Mouse (Mus musculus): ENCODE data around the gene Mlh3. TPM values are rescaled to one million over a fixed set of nuclear protein-coding genes. Genes with fewer than 3 reads are reported as not detected.

Mlh3 gene
- total RNA-seq, 2 experiments from 2014 or later: 8.9 to 10.6 TPM

DNA sequence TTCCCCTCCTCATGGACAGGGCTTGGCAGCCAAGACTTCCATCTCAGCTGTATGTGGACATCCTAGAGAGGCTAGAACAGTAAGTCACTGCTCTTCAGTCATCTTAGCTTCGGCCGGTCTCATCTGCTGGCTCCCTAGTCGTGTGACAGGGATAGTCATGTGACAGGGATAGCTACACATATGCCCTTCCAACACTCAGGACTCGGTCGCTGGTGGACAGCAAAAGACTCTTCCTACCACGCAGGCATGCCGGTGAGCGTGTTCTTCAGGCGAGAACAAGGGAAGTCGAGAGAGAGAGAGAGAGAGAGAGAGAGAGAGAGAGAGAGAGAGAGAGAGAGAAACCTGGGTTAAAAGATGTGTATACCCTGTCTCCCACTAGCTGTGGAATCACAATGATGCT lies 65.0 kb downstream of the Mlh3 start:
- Histone ChIP-seq H3K27ac (no peak overlapping the region), H3K4me3 (no peak overlapping the region)
- DNase-seq: no peak
- intact Hi-C loops (cut with DNase I): no loop called here
- no peak for TF ChIP-seq CTCF (IDR thresholded peaks at IDR 0.05)

DNA sequence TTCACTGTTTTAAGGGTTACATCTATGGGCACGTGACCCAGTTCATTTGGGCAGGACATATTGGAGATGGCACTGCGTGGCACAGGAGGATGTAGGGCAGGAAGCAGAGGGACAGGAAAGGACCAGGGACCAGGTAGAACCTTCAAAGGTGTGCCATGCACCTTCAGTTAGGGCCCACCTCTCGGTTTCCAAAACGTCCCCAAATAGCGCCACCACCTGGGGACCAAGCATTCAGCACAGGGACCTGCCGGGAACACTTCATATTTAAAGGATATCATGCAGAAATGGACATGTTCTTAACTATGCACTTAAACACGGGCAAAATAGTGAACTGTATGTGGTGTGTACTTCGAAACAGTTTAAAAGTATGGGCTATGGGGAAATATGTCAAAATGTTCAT lies 66.3 kb downstream of the Mlh3 start:
- Histone ChIP-seq H3K4me3 (no peak overlapping the region), H3K27ac (no peak overlapping the region)
- peak; percentile 40 for TF ChIP-seq CTCF (IDR thresholded peaks at IDR 0.05)
- DNase-seq: peak; percentile 26
- intact Hi-C loops (cut with DNase I): no loop called here

DNA sequence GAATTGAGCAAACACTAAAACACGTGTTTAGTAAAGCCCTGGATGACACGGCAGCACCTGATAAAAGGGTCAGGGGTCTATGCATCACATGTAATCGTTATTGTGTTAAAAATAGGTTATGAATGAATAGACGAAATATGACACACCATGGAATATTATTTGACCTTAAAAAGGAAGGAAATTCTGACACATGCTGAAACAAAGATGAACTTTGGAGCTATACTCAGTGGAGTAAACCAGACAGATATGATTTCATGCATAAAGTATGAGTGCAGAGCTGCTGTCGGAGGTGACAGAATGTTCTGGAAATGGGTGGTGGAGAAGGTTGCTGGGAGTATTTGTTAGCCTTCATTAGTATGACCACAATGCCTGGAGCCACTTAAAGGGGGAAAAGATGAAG lies 66.7 kb downstream of the Mlh3 start:
- Histone ChIP-seq H3K4me3 (no peak overlapping the region), H3K27ac (no peak overlapping the region)
- intact Hi-C loops (cut with DNase I): no loop called here
- DNase-seq: no peak
- TF ChIP-seq CTCF (IDR thresholded peaks at IDR 0.05): no peak

DNA sequence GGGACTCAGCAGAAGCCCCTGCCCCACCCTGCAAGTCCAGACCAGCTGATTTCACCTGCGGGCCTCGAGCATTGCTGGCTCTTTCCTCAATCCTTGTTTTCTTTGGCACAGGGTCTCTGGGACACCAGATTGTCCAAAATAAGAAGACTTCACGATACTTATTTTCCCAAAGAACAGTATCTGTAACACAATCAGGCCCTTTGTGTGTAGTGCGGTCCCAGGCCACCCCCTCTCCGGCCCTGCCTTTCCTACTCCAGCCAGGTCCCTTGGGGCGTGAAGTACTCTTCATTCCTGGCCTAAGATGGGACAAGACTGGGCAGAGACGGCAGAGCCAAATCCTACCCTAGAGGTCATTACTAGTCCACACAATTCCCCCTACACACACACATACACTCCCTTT lies 68.2 kb downstream of the Mlh3 start:
- Histone ChIP-seq H3K4me3 (no peak overlapping the region), H3K27ac (peak overlapping the region; percentile 74)
- TF ChIP-seq CTCF (IDR thresholded peaks at IDR 0.05): no peak
- no peak for DNase-seq
- intact Hi-C loops (cut with DNase I): no loop called here

DNA sequence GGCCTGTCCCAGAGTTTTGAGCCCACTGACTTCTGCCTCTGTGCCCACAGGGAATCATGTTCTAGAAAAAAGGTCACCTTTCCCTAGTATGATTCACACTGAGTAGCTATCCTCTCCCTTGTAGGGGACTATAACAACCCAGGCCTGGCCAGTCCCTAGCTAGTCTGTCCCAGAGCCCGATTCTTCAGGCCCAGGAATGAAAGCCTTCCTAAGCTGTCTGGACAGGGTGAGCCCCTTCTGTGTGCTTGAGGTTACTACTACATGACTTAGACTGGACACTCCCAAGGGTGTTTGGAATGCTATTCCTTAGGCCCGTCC lies 68.6 kb downstream of the Mlh3 start:
- Histone ChIP-seq H3K27ac (peak overlapping the region; percentile 74), H3K4me3 (no peak overlapping the region)
- no peak for TF ChIP-seq CTCF (IDR thresholded peaks at IDR 0.05)
- intact Hi-C loops (cut with DNase I): no loop called here
- no peak for DNase-seq

DNA sequence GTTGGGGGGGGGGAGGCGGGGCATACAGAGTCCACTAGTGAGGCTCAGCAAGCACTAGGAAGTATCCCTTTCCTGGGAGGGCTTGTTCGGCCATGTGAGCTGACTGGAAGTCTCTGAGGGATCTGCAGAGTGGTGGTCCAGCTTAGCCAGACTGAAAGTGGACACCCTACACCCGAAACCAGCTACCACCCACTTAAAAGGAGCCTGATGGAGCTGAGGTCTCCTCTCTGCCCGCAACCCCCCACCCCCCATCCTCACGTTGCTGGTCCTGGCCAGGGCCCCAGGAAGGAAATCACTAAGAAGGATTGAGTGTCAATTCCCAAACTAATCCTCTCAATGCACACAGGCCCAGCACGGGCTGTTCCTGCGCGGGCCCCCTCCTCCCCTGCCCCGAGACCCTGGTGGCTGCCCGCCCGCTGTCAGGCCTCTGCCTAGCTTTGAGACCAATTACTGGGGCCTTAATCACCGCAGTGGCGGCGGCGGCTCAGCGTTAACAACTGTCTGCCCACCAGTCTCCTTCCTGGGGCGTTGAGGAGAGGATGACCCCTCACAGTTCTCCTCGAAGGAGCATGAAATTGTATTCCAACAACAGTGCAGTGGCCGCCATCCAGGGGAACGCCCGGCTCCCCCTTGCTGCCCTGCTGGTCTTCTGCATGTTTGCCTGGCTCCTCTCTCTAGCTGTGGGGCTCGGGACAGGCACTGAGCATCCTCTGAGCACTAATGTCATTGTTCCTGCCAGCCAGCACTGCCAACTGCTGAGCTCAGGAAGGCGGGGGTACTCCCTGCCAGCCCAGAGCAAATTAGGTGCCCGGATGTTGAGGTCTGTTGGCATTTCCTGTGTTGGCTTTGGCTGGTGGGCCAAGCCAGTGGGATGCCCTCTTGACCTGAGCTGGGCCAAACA lies 69.2 kb downstream of the Mlh3 start:
- intact Hi-C loops (cut with DNase I): no loop called here
- peak overlapping the region; percentile 74 for H3K27ac ChIP-seq
- no peak for DNase-seq
- no peak for TF ChIP-seq CTCF (IDR thresholded peaks at IDR 0.05)
- H3K4me3 ChIP-seq: no peak overlapping the region

DNA sequence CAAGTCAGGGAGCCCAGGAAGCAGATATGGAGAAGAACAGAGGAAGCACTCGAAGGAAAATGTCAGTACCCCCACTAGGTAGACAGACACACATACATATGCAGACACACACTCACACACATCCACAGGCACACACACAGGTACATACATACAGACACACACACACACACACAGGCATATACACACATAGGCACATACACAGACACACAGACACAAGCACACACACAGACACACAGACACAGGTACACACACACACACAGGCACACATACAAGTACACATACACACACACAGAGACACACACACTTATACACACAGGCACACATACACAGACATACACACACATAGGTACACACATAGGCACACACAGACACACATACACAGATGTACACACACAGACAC lies 70.4 kb downstream of the Mlh3 start:
- no peak for TF ChIP-seq CTCF (IDR thresholded peaks at IDR 0.05)
- no peak for DNase-seq
- H3K4me3 ChIP-seq: no peak overlapping the region
- no peak overlapping the region for H3K27ac ChIP-seq
- intact Hi-C loops (cut with DNase I): no loop called here

DNA sequence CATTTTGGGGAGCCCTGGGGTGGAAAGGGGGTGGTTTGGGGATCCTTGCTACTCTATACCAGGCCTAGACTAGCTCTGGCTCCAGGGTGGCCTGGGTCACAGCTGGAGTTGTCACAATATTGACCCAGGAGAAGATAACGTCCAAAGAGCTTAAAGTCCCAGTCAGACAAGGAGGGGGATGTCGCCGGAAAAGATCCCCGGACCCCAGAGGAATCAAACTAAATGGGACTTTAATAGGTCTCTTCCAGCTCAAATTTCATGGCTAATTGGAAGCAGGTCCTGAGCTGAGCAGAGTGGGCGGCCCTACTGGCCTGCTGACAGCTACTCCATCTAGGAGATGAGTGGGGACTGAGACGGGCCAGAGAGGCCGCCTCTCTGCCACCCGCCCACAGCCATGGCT lies 72.5 kb downstream of the Mlh3 start:
- Histone ChIP-seq H3K4me3 (no peak overlapping the region), H3K27ac (no peak overlapping the region)
- intact Hi-C loops (cut with DNase I): no loop called here
- TF ChIP-seq CTCF (IDR thresholded peaks at IDR 0.05): no peak
- DNase-seq: no peak

DNA sequence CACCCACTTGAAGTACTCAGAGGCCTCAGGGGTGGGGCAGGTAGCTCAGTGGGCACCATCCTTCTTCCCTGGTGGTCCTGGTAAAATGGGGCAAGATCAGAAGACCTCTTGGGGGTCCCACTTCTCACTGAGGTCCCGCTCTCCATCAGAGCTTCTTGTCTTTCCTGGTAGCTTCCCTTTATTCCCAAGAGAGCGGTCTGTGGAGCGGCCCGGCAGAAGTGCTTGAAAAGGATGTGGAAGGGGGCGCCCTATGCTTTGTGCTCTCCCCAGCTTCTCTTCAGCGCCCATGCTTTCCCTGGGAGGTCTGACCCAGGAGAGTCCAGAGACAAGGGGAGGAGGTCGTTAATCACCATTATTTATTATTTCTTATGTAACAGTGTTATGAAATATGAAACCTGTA lies 73.0 kb downstream of the Mlh3 start:
- DNase-seq: peak; percentile 13
- intact Hi-C loops (cut with DNase I): no loop called here
- no peak for TF ChIP-seq CTCF (IDR thresholded peaks at IDR 0.05)

DNA sequence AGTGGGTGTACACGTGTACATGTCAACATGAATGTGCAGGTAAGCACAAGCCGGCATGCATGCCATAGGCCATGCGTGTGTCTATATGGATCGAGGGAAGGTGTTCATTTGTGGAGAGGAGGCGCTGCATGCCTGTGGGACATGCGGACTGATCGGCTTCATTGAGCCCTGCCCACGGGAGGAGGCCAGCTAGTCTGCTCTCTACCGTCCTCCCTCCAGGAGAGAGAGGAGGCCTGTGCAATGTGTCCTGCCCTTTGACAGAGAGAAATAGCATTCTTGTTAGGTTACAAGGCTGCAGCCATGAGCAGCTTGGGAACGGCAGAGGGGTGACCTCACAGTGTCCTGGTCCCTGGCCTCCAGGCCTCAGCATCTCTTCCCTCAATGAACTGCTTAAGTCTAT lies 74.2 kb downstream of the Mlh3 start:
- Histone ChIP-seq H3K27ac (peak overlapping the region; percentile 68; the same call in 1 of the 2 replicates), H3K4me3 (no peak overlapping the region)
- intact Hi-C loops (cut with DNase I): no loop called here
- DNase-seq: peak; percentile 27
- no peak for TF ChIP-seq CTCF (IDR thresholded peaks at IDR 0.05)

More for the DNA sequence above, 73.0 kb downstream of the Mlh3 start:
- no peak overlapping the region for H3K4me3 ChIP-seq
- H3K27ac ChIP-seq: no peak overlapping the region

DNA sequence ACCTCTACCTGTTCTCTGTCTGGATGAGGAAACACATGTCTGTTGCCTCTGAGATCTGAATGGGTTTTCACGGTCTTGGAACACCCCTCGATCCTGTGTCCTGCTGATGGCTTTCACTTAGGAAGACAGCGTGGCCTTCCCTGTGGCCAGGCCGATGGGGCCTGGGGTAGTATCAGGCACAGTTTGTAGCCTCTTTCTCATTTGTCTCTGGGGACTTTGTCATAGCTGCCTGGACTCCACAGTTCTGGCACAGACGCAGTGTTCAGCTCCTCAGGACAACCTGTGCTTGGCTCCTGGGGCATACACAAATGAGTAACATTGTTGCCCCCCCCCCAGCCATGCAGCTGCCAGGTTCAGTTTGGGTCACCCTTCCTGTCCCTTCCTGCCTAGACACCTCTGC lies 75.3 kb downstream of the Mlh3 start:
- Histone ChIP-seq H3K27ac (peak overlapping the region; percentile 68), H3K4me3 (no peak overlapping the region)
- DNase-seq: peak; percentile 42
- TF ChIP-seq CTCF (IDR thresholded peaks at IDR 0.05): no peak
- intact Hi-C loops (cut with DNase I): no loop called here

DNA sequence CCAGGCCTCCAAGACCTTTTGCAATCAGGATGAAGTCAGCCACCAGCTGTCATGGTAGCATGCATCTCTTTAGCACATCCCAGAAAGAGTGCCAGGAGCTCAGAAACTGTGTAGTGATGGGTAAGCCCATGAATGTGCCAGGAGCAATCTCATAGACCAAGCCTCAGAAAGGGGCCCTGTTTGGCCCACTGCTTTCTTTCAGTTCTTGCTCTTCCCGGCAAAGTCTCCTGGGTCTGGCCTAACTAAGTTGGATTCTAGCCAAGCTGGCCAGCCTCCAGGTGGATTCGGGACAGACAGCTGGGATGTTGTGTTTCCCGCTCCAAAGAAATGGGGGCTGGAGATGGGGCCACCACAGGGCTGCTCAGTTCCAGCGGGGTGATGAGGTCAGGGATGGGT lies 75.8 kb downstream of the Mlh3 start:
- H3K4me3 ChIP-seq: no peak overlapping the region
- DNase-seq: peak; percentile 90
- peak overlapping the region; percentile 68 for H3K27ac ChIP-seq
- no peak for TF ChIP-seq CTCF (IDR thresholded peaks at IDR 0.05)
- intact Hi-C loops (cut with DNase I): no loop called here

DNA sequence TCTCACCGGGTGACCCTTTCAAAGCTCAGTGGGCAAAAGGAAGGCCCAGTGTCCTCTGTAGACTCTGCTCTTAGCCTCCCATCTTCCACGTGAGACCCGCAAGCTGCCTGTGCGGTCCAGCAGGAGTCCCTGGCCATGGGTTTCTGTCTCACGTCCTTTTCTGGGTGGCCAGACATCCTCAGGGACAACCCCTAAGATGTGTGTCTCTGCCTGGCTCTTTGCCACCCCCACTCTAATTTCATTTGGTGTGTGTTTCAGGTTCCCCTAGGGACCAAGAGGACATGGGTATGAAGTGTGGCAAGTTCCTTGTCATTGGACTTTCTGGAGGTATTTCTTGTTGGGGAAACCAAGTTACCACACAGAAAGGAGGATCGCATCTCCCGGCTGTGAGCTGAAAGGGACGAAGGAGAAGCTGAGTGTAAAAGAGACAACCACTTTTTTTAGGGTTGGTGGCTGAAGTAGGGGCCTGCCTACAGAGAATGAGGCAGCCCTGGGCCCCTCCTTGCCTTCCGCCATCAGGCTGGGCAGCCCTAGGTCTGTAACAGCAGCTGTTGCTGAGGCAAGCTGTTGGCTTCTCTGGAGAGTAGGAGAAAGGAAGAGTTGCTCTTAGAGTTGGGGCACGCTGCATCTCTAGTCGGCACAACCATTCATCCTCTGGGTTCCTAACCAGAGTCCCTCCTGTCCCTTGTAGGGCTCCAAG lies 76.3 kb downstream of the Mlh3 start:
- peak; percentile 52 for DNase-seq
- no peak overlapping the region for H3K4me3 ChIP-seq
- intact Hi-C loops (cut with DNase I): no loop called here
- no peak for TF ChIP-seq CTCF (IDR thresholded peaks at IDR 0.05)
- peak overlapping the region; percentile 68 for H3K27ac ChIP-seq
